Mouse (Mus musculus) CD8-positive naive resting alpha-beta T cell, adult 2 months (primary cell): ENCODE results near the gene Mfap3.

Source experiments
- DNase-seq, 2 experiments: peaks; one replicate each; pipeline ENCODE4 v3.0.0; 2022; ENCODE audit warnings: low read depth in 2 of 2, low spot score in 2 of 2

The Mfap3 gene

GRCm38 (mm10) chr11:57518091-57518750, at the start of gene Mfap3, which contains the start of gene Fam114a2:
TSS of gene Mfap3 (plus strand) at chr11:57518664.
TSS of gene Fam114a2 (minus strand) at chr11:57518617.
- peak; percentile 90 to 95 for DNase-seq

DNA sequence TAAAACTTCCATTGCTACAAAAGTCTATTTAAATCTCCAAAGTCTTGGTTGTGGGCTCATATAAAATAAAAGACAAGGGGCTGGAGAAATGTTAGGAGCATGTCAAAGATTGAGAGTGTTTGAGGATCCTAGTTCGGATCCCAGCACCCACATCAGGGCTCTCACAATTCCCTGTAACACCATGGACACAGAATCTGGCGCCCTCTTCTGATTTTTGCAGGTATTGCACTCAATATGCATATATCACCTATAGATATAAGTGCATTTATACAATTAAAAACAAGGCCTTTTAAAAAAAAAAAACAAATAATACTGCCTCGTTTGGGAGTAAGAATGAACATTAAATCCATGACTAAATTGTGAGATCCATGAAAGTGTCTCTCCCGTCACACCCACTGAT, 49.8 kb upstream of the Mfap3 start:
- peak in 1 of 2 experiments; percentile 16 for DNase-seq

DNA sequence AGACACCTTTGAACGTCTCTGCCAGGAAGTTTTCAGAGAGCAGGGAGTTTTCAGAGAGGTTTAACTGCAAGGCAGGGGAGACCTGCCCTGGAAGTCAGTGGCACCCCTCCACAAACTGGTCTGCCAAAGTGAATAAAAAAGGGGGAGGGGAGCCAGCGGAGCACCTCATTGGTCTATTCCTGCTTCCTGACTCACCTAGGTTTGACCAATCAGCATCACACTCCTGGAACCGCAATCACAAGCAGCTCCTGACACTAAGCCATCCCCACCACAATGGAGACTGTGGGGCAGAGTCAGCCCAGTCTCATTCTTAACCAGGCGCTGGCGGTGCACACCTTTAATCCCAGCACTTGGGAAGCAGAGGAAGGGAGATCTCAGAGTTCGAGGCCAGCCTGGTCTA, 48.4 kb upstream of the Mfap3 start:
- DNase-seq = no peak

DNA sequence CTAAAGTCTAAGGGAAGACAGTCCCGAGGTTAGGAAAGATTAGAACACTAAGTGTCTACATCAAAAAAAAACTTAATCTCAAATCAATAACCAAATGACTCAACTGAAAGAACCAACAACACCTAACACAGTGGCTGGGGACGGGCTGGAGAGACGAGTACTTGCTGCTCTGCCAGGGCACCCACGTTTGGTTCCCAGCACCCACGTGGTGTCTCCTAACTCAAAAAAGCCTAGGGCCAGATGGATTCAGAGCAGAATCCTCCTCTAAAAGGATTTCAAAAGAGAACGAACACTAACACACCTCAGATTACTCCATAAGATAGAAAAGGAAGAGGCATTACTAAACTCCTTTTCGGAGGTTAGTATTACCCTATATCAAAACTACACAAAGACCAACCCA, 47.5 kb upstream of the Mfap3 start:
- DNase-seq = no peak

DNA sequence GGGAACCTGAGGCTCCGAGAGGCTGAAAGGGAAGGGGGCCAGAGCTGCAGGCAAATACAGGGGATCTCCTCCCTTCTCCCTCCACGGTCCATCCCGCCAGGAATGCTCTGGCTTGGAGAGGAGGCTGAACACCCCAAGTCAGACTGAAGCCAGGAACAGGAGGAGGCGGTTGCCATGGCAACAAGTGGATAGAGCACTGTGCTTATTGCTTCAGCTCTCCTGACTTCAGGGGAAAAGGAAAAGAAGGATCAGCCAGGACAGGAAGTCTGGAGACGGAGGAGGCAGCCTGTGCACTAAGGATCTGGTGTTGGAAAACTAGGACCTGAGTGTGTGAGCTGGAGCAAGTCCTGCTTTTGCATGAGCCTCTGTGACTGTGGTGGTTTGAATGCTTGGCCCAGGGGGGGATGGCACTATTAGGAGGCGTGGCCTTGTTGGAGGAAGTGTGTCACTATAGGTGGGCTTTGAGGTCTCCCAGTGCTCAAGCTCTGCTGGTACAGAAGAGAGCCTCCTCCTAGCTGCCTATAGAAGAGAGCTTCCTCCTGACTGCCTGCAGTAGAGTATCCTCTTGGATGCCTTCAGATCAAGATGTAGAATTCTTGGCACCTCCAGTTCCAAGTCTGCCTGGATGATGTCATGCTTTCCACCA, 44.0 kb upstream of the Mfap3 start:
- no peak for DNase-seq

DNA sequence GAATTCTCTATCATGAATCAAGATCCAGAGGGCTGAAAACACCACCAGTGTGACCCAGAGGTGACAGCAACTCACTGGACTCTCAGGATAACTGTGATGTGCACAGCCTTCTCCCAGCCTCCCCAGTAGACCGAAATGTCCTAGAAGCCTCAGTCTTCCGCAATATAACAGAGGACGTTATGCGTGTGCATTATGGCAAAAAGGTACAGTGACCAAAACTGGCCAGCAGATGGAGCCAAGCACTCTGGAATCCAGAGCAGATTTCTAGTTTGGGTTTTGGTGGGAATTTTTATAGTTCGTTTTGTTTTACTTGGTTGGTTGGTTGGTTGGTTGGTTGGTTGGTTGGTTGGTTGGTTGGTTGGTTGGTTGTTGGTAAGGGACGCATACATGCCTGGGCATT, 43.3 kb upstream of the Mfap3 start:
- DNase-seq = no peak

DNA sequence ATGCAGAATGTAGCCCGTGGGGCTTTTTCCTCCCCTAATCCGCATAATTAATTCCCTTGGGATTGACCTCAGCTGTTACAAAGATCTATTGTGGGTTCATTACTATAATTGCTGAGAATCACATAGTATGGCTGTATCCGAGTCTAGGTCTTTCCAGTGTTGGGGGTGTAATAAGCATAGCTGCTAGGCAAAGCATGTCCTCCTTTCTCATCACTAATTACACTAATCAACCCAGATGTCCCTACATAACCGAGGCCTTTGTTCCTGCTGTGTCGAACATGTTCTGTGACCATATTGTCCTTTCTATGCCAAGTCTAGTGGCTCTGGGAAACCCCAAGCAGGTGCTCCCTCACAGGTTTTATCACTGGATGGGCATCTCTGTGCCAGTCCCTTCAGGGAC, 40.4 kb upstream of the Mfap3 start:
- DNase-seq = no peak

- DNase-seq = no peak
Observed at GRCm38 (mm10) chr11:57488436-57488835, 30.0 kb upstream of the Mfap3 start.

- DNase-seq = no peak
Observed at GRCm38 (mm10) chr11:57496462-57497039, 21.9 kb upstream of the Mfap3 start.

- DNase-seq = no peak
Observed at GRCm38 (mm10) chr11:57497701-57498100, 20.8 kb upstream of the Mfap3 start.

- no peak for DNase-seq
Observed at GRCm38 (mm10) chr11:57498215-57498614, 20.2 kb upstream of the Mfap3 start.

DNA sequence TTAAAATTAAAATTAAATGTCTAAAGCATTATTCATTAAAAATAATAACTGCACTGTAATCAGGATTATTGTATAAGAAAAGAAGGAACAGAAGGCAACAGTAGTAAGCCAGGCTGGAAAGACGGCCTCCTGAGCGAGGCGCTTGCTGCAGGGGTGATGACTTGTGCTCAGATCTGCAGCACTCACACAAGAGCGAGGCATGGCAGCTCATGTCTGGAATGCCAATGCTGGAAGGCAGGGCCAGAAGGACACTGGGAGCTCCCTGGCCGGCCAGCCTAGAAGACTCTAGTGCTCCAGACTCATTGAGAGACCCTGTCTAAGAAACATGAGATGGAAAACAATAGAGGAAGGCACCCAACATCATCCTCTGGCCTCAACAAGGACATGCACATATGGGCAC, 15.3 kb upstream of the Mfap3 start:
- DNase-seq = no peak

- DNase-seq = no peak
Observed at GRCm38 (mm10) chr11:57506899-57507298, 11.6 kb upstream of the Mfap3 start.

GRCm38 (mm10) chr11:57515218-57515617, 3.2 kb upstream of the Mfap3 start:
- no peak for DNase-seq

GRCm38 (mm10) chr11:57516946-57517441, 1.5 kb upstream of the Mfap3 start:
- DNase-seq = no peak

DNA sequence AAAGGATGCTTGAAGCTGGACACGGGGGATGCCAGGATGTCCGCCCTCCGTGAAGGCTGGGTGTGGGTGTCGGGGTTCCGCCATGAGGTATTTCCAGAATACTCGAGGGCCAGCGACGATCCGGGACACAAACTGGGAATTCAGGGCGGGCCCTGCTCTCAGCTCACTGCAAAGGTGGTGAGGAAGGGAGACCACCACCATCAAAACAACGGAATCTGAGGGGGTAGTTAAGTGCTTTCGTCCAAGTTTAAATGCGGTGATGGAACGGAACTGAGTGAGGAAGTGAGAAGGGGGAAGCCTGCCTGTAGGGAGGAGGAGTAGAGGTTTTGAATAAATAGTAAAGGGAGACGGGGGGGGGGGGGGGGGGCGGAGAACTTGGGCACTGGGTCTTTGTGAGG, 286 bp downstream of the Mfap3 start:
- DNase-seq = no peak

GRCm38 (mm10) chr11:57519304-57519703, 840 bp downstream of the Mfap3 start:
- DNase-seq = no peak

DNA sequence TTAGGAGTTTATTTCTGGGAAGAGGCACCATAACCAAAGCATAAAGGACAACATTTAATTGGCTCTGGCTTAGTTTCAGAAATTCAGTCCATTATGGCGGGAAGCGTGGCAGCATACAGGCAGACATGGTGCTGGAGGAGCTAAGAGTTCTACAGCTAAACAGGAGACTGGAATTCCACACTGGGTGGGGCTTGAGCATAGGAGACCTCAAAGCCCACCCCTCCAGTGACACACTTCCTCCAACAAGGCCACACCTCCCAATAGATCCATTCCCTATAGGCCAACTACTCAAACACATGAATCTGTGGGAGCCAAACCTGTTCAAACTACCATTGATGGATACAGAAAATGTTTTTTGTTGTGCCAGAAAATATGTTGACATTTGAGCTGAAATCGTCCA, 2.7 kb downstream of the Mfap3 start:
- DNase-seq = no peak

DNA sequence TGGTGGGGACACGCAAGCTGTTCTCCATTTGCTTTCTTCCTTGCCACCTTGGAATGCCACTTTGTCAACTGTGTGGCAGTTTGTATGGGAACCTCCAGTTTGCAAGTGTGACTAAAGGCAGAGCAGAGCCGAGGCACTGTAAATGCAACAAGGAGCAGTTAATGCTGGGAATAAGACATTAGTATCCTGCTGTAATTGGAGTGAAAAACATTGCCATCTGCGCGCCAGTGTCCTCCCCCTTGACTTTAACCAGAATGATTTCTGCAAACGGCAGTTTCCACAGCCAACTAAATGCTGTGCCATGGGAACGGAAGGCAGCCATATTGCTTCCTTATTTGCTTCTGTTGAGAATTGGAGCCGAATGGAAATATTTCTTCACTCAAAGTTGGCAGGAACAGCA, 3.6 kb downstream of the Mfap3 start:
- DNase-seq = no peak

GRCm38 (mm10) chr11:57523418-57523817, 5.0 kb downstream of the Mfap3 start:
- DNase-seq = no peak

GRCm38 (mm10) chr11:57524597-57524996, 6.1 kb downstream of the Mfap3 start:
- DNase-seq = no peak

- no peak for DNase-seq
Observed at GRCm38 (mm10) chr11:57525900-57526299, 7.4 kb downstream of the Mfap3 start.
